Mouse (Mus musculus) cerebellum, adult 2 months (tissue): Measurements from ENCODE around the gene Cdh23. TPM values are rescaled to one million over a fixed set of nuclear protein-coding genes. Genes with fewer than 3 reads are reported as not detected.

ENCODE experiments used
- DNase-seq, 2 experiments: peaks; one replicate each; pipeline ENCODE4 v3.0.0; 2021
- H3K27ac ChIP-seq: fragments of 200-500 bp; 2 replicates; pipeline ENCODE4 v1.5.1; 2012; ENCODE audit warnings: low read length, control low read depth, inconsistent platforms; ENCODE audit not compliant: insufficient read depth
- H3K27me3 ChIP-seq: fragments of 200-500 bp; 2 replicates; pipeline ENCODE4 v1.6.1; 2012; ENCODE audit warnings: inconsistent platforms, mild to moderate bottlenecking, low read length, moderate library complexity; ENCODE audit not compliant: control insufficient read depth, insufficient read depth
- H3K4me1 ChIP-seq: fragments of 200-500 bp; 2 replicates; pipeline ENCODE4 v1.6.1; 2011; ENCODE audit warnings: low read length; ENCODE audit not compliant: control insufficient read depth, insufficient read depth
- H3K4me3 ChIP-seq: fragments of 200-500 bp; replicated peaks from 2 replicates; pipeline ENCODE3; 2011; ENCODE audit warnings: mild to moderate bottlenecking, low read depth, low read length, control low read depth; ENCODE audit not compliant: insufficient read depth
- CTCF ChIP-seq: fragments of 200-500 bp; IDR thresholded peaks from 2 replicates; pipeline ENCODE4 v1.5.1; 2011; ENCODE audit warnings: low read depth, mild to moderate bottlenecking, control low read depth, low read length, moderate library complexity, borderline replicate concordance; ENCODE audit not compliant: insufficient read depth
- POLR2A ChIP-seq: fragments of 200-500 bp; IDR thresholded peaks from 2 replicates; pipeline ENCODE4 v1.6.1; 2011; ENCODE audit warnings: low read length, control low read depth, borderline replicate concordance; ENCODE audit not compliant: insufficient read depth
- WGBS: fragments of 180-500 bp; shearing (Covaris S2); methylation state at CpG from one replicate; pipeline ENCODE4 v1.1.7; 2018; 5-methylcytosine and 5-hydroxymethylcytosine counted together
- polyA plus RNA-seq: library from polyadenylated mRNA; depleted of rRNA; stranded (reverse); fragments of >200 nt; gene quantifications from 2 replicates; pipeline ENCODE4 v1.2.3, GENCODE M21; 2012

Gene Cdh23
- polyA plus RNA-seq, 1 experiment, result 2.7 TPM

- TF ChIP-seq CTCF (no peak), POLR2A (no peak)
- 77% methylated on average over 9 of the region's 9 CpGs for WGBS
- Histone ChIP-seq H3K27ac (no peak overlapping the region), H3K4me1 (peaks cover 60% of the 10 kb centered on the region), H3K4me3 (no peak overlapping the region), H3K27me3 (no peaks in the 10 kb centered on the region)
- peak in 1 of 2 experiments; percentile 12 for DNase-seq
Observed at GRCm38 (mm10) chr10:60281571-60282050, 414.7 kb downstream of the Cdh23 start.

DNA sequence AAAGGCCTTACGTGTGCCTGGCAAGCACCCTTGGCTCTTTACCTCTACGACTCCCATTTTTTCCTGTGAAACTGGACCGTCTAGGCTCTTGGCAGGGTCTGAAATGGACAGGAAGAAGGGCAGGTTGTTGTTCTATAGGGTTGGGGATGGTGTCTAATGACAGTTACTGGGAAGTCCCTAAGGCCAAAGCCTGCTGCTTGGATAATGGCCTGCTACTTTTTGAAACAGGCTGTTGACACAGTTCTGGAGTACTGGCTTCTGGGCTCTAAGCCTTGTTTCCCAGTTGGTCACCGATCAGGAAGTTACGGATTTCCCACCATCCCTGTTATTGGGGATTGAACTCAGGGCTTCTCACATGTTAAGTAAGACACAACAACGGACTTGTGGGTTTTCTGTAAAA is 415.9 kb downstream of the Cdh23 start:
- H3K4me3 ChIP-seq, result peak overlapping the region; percentile 23
- H3K27me3 ChIP-seq, result no peaks in the 10 kb centered on the region
- TF ChIP-seq POLR2A (no peak), CTCF (no peak)
- no peak for DNase-seq
- 31% methylated on average over 6 of the region's 6 CpGs for WGBS
- peaks cover 49% of the 10 kb centered on the region for H3K4me1 ChIP-seq
- H3K27ac ChIP-seq, result no peak overlapping the region

DNA sequence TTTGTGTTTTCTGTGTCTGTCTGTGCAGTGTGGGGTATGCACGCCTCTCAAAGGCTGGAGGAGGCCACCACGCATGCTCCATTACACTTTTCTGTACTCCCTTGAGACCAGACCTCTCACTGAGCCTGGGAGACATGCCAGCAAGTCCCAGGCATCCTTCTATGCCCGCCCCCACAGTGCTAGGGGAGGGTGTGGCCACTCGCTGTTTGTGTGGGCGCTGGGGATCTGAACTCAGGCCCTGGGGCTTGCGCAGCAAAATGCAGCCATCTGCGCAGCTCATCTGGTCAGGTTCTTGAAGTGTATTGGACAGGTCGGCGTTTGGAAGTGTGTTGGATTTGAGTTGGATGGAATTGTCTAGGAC is 416.4 kb downstream of the Cdh23 start:
- 51% methylated on average over 9 of the region's 9 CpGs for WGBS
- TF ChIP-seq POLR2A, result no peak
- H3K27me3 ChIP-seq, result no peaks in the 10 kb centered on the region
- H3K4me1 ChIP-seq, result peaks cover 45% of the 10 kb centered on the region
- H3K4me3 ChIP-seq, result peak overlapping the region; percentile 23
- no peak overlapping the region for H3K27ac ChIP-seq
- DNase-seq, result peak; percentile 55 to 57

- 18% methylated on average over 8 of the region's 8 CpGs for WGBS
- H3K4me1 ChIP-seq, result peaks cover 40% of the 10 kb centered on the region
- no peaks in the 10 kb centered on the region for H3K27me3 ChIP-seq
- TF ChIP-seq CTCF (no peak), POLR2A (no peak)
- H3K4me3 ChIP-seq, result peak overlapping the region; percentile 90
- DNase-seq, result peak; percentile 44 to 47
- H3K27ac ChIP-seq, result no peak overlapping the region
Observed at GRCm38 (mm10) chr10:60279290-60279940, 416.9 kb downstream of the Cdh23 start.

DNA sequence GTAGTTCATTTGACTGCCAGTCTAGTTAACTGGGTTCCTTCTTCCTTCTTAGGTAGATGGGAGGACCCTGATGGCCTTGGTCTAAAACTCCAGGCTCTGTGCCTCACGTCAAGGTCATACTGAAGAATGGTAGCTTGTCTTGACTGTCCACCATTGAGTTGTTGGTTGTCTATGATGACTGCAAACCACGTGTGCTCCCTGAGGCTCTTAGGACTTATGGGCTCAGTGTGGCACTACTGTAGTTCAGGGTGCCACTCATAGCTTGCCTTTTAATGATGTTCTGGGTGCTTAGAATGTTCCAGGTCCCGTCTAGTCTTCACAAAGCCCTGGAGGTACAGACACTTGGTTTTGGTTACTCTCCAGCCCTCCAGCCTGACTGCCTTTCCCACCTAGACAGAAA is 417.5 kb downstream of the Cdh23 start:
- Histone ChIP-seq H3K27me3 (no peaks in the 10 kb centered on the region), H3K4me1 (peaks cover 39% of the 10 kb centered on the region), H3K27ac (no peak overlapping the region), H3K4me3 (peak overlapping the region; percentile 90)
- DNase-seq, result no peak
- WGBS, result 39% methylated on average over 3 of the region's 3 CpGs
- no peak for TF ChIP-seq CTCF
- TF ChIP-seq POLR2A, result no peak

GRCm38 (mm10) chr10:60278006-60278399 is 418.3 kb downstream of the Cdh23 start:
- WGBS, result under 1% methylated on average over 13 of the region's 13 CpGs
- peak overlapping the region; percentile 95 for H3K27ac ChIP-seq
- TF ChIP-seq CTCF (no peak), POLR2A (no peak)
- H3K27me3 ChIP-seq, result no peaks in the 10 kb centered on the region
- H3K4me3 ChIP-seq, result peak overlapping the region; percentile 90
- H3K4me1 ChIP-seq, result peaks cover 34% of the 10 kb centered on the region
- no peak for DNase-seq

- H3K27me3 ChIP-seq, result no peaks in the 10 kb centered on the region
- 3% methylated on average over 54 of the region's 54 CpGs for WGBS
- peak within 1 kb of the TSS; percentile 95 for H3K27ac ChIP-seq
- peaks cover 29% of the 10 kb centered on the region for H3K4me1 ChIP-seq
- TF ChIP-seq POLR2A (peak; percentile 99), CTCF (no peak)
- DNase-seq, result peak; percentile 96 to 98
- H3K4me3 ChIP-seq, result peak within 1 kb of the TSS; percentile 90
Observed at GRCm38 (mm10) chr10:60277207-60278005, 418.9 kb downstream of the Cdh23 start, which contains the start of gene Psap. TSS of gene Psap (plus strand) at chr10:60277627.

GRCm38 (mm10) chr10:60273382-60273781 is 422.9 kb downstream of the Cdh23 start:
- WGBS, result 82% methylated on average over 6 of the region's 6 CpGs

More at GRCm38 (mm10) chr10:60273382-60273781, 422.9 kb downstream of the Cdh23 start:
- TF ChIP-seq POLR2A, result no peak
- no peak for TF ChIP-seq CTCF
- Histone ChIP-seq H3K4me1 (no peaks in the 10 kb centered on the region), H3K4me3 (no peak overlapping the region), H3K27me3 (no peaks in the 10 kb centered on the region), H3K27ac (no peak overlapping the region)
- no peak for DNase-seq
